In the genomic region with DNA sequence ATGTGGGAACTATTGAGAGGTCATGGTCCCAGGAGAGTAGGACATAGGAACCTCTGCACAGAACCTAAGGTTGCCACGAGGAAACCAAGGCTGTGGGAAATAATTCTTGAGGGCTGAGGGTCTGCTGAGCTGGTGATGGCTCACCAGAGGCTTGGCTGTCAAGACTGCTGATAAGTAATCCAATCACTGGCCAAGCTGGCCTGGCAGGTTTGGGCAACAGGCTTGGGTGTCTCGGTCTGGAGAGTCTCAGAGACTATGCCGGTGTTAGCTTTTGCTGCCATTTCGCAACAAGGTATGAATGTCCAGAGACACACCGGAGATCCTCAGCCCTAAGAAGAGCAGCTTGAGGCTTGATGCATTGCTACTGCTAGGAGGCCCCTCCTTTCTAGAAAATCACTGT, we compare ENCODE assay signal across 24 mouse cellular contexts. TPM values are rescaled to one million over a fixed set of nuclear protein-coding genes. Genes with fewer than 3 reads are reported as not detected.
DNase-seq lines count a peak whose midpoint lies in the region; ATAC-seq and TF ChIP-seq lines count a peak whose summit lies in the region.
"Had no signal": no experiment of that assay in that cellular context is flagged by ENCODE, and none has a peak within 500 bp of the region (broad histone marks: within the 10 kb centered on the region; RNA-seq: fewer than 3 reads in every experiment).

No protein-coding gene starts in this region.

- ATAC-seq in stomach, embryonic 15.5 days (ENCODE audit: insufficient read depth, low FRiP score, low read depth) = no peak
- ATAC-seq: forebrain, embryonic 14.5 days had no signal

- H3K4me2 ChIP-seq in stomach, embryonic 15.5 days = no peak overlapping the region
- H3K4me2 ChIP-seq: heart, embryonic 11.5 days; heart, embryonic 15.5 days; hindbrain, embryonic 13.5 days had no signal

- H3K9me3 ChIP-seq in stomach, embryonic 15.5 days = no peaks in the 10 kb centered on the region
- H3K9me3 ChIP-seq: forebrain, embryonic 10.5 days; heart, embryonic 15.5 days; hindbrain, embryonic 13.5 days had no signal

- 60% methylated on average over 5 of the region's 5 CpGs for WGBS in lung, adult 2 months
- 57% methylated on average over 5 of the region's 5 CpGs for WGBS in stomach, embryonic 15.5 days

- no peak overlapping the region for H3K4me3 ChIP-seq in lung, adult 2 months (replicated peaks; ENCODE audit: extremely low read depth, low read depth, low read length)
- no peak overlapping the region for H3K4me3 ChIP-seq in stomach, embryonic 15.5 days (replicated peaks)
- H3K4me3 ChIP-seq: erythroblast, embryonic 14.5 days; forebrain, embryonic 10.5 days; heart, embryonic 15.5 days; hindbrain, embryonic 13.5 days had no signal

- TF ChIP-seq CTCF in lung, adult 2 months (IDR thresholded peaks at IDR 0.05; ENCODE audit: insufficient read depth, low read length) = no peak

- peak overlapping the region; percentile 31; the same call in 1 of the 2 replicates for H3K27ac ChIP-seq in stomach, embryonic 15.5 days
- H3K27ac ChIP-seq: forebrain, embryonic 10.5 days; heart, embryonic 15.5 days; hindbrain, embryonic 13.5 days had no signal

- H3K9ac ChIP-seq in stomach, embryonic 15.5 days = no peak overlapping the region
- H3K9ac ChIP-seq: heart, embryonic 15.5 days; hindbrain, embryonic 13.5 days had no signal

- no peak for TF ChIP-seq POLR2A in lung, adult 2 months (IDR thresholded peaks at IDR 0.05; ENCODE audit: borderline replicate concordance, extremely low read depth, low read depth, low read length)

- DNase-seq in lung, adult 2 months = peak; percentile 9
- no peak for DNase-seq in lung, postnatal 10 days
- DNase-seq in urinary bladder, postnatal 25 days (ENCODE audit: low spot score) = peak; percentile 57
- no peak for DNase-seq in urinary bladder, postnatal 4 days (ENCODE audit: low spot score in 2 of 2)
- DNase-seq in yolk sac, embryonic 10.5 days (ENCODE audit: low spot score) = peak; percentile 5
- no peak for DNase-seq in retina, embryonic 14.5 days (ENCODE audit: low spot score)
- DNase-seq in layer of hippocampus, postnatal 36 days = no peak
- DNase-seq: adrenal gland, adult 2 months; adrenal gland, postnatal 25 days; cerebellum, adult 18-20 months; cerebellum, adult 9-11 months; gastrocnemius, postnatal 36 days; heart, adult 11 months; heart, postnatal 14 days had no signal

- no peaks in the 10 kb centered on the region for H3K36me3 ChIP-seq in stomach, embryonic 15.5 days
- H3K36me3 ChIP-seq: forebrain, embryonic 10.5 days; heart, embryonic 15.5 days; hindbrain, embryonic 13.5 days had no signal

- H3K27me3 ChIP-seq in stomach, embryonic 15.5 days (replicated peaks) = no peaks in the 10 kb centered on the region
- H3K27me3 ChIP-seq: heart, embryonic 15.5 days; hindbrain, embryonic 13.5 days had no signal

- no peaks in the 10 kb centered on the region for H3K4me1 ChIP-seq in lung, adult 2 months (ENCODE audit: control insufficient read depth, insufficient read depth, low read length)
- H3K4me1 ChIP-seq in stomach, embryonic 15.5 days = peaks cover 3% of the 10 kb centered on the region; the same call in 1 of the 2 replicates
- H3K4me1 ChIP-seq: heart, embryonic 15.5 days; hindbrain, embryonic 13.5 days had no signal

RNA-seq across cellular contexts. Expression of gene Krt5, which starts 1.7 kb away (rescaled TPM):
- 0.79 and 103 TPM in 2 replicates for polyA plus RNA-seq in lung, adult 2 months (2012; rRNA removed)
- polyA plus RNA-seq in stomach, embryonic 15.5 days (2015; fragmentation: Nextera tagmentation; extraction: Ambion mirVana) = 187 and 301 TPM in 2 replicates
- total RNA-seq in layer of hippocampus, postnatal 36 days (2021) = under 1 TPM; 0.56 to 0.85 TPM
- total RNA-seq: adrenal gland, adult 2 months; adrenal gland, postnatal 25 days; gastrocnemius, adult 8-10 months; hematopoietic stem cell, adult 5-6 weeks had no signal
- polyA plus RNA-seq: adrenal gland, adult 2 months; erythroblast, embryonic 14.5 days; forebrain, embryonic 14.5 days had no signal

RNA-seq across cellular contexts. Expression of gene Krt6a, which starts 20.2 kb away (rescaled TPM):
- polyA plus RNA-seq in lung, adult 2 months (2012; rRNA removed) = 7.3 TPM in 1 of 2 replicates, not detected in the other
- polyA plus RNA-seq in stomach, embryonic 15.5 days (2015; fragmentation: Nextera tagmentation; extraction: Ambion mirVana) = 90.3 and 179 TPM in 2 replicates
- total RNA-seq in layer of hippocampus, postnatal 36 days (2021) = not detected
- total RNA-seq: adrenal gland, adult 2 months; adrenal gland, postnatal 25 days; gastrocnemius, adult 8-10 months; gastrocnemius, postnatal 36 days; heart, postnatal 14 days; hematopoietic stem cell, adult 5-6 weeks had no signal
- polyA plus RNA-seq: adrenal gland, adult 2 months; erythroblast, embryonic 14.5 days; forebrain, embryonic 10.5 days; forebrain, embryonic 14.5 days; heart, embryonic 11.5 days; hindbrain, embryonic 13.5 days had no signal

RNA-seq across cellular contexts. Expression of gene Krt71, which starts 28.6 kb away (rescaled TPM):
- polyA plus RNA-seq in lung, adult 2 months (2012; rRNA removed) = not detected in 2 replicates
- polyA plus RNA-seq in stomach, embryonic 15.5 days (2015; fragmentation: Nextera tagmentation; extraction: Ambion mirVana) = not detected in 2 replicates
- total RNA-seq in layer of hippocampus, postnatal 36 days (2021) = not detected
- total RNA-seq: adrenal gland, adult 2 months; adrenal gland, postnatal 25 days; ES-E14; gastrocnemius, adult 8-10 months; gastrocnemius, postnatal 36 days; heart, postnatal 14 days; hematopoietic stem cell, adult 5-6 weeks had no signal
- polyA plus RNA-seq: adrenal gland, adult 2 months; erythroblast, embryonic 14.5 days; forebrain, embryonic 10.5 days; forebrain, embryonic 14.5 days; heart, embryonic 11.5 days; heart, embryonic 15.5 days had no signal

RNA-seq across cellular contexts. Expression of gene Krt6b, which starts 34.3 kb away (rescaled TPM):
- polyA plus RNA-seq in lung, adult 2 months (2012; rRNA removed) = 1.5 TPM in 1 of 2 replicates, not detected in the other
- 1.4 and 3.4 TPM in 2 replicates for polyA plus RNA-seq in stomach, embryonic 15.5 days (2015; fragmentation: Nextera tagmentation; extraction: Ambion mirVana)
- total RNA-seq in layer of hippocampus, postnatal 36 days (2021) = not detected
- total RNA-seq: adrenal gland, adult 2 months; adrenal gland, postnatal 25 days; ES-E14; gastrocnemius, adult 8-10 months; gastrocnemius, postnatal 36 days; hematopoietic stem cell, adult 5-6 weeks had no signal
- polyA plus RNA-seq: adrenal gland, adult 2 months; erythroblast, embryonic 14.5 days; forebrain, embryonic 10.5 days; forebrain, embryonic 14.5 days; heart, embryonic 11.5 days; heart, embryonic 15.5 days; hindbrain, embryonic 13.5 days had no signal

Comparison
In these comparisons a context has a peak if more than half of its experiments do, and no peak if none do; other contexts are left out.
1. DNase-seq: peak in lung, adult 2 months (single experiment), urinary bladder, postnatal 25 days (single experiment) and yolk sac, embryonic 10.5 days (single experiment); none in lung, postnatal 10 days (single experiment), urinary bladder, postnatal 4 days (0 of 2), retina, embryonic 14.5 days (single experiment) and layer of hippocampus, postnatal 36 days (0 of 2).
2. RNA of gene Krt6a, which starts 20.2 kb away (polyA plus RNA-seq): 90.3 to 179 TPM in stomach, embryonic 15.5 days; 7.3 TPM in lung, adult 2 months; every median in the first group is over 10 times any median in the second.